Mouse (Mus musculus) stomach, postnatal 0 days (tissue): ENCODE results near the gene Mical1. TPM values are rescaled to one million over a fixed set of nuclear protein-coding genes. Genes with fewer than 3 reads are reported as not detected.

ENCODE experiments used
- ATAC-seq: fragments of 200-750 bp; cut with Nextera tagmentation; 2 replicates; pipeline ENCODE4 v1.8.0; 2017; ENCODE audit not compliant: low FRiP score, low TSS enrichment
- DNase-seq: peaks from one replicate; pipeline ENCODE4 v3.0.0-alpha.2; 2016; ENCODE audit warnings: low spot score
- H3K27ac ChIP-seq: fragments of 300-500 bp; sonication (generic); replicated peaks from 2 replicates; pipeline ENCODE4 v1.5.1; 2014; ENCODE audit warnings: mild to moderate bottlenecking, control low read depth
- H3K27me3 ChIP-seq: fragments of 300-500 bp; sonication (generic); 2 replicates; pipeline ENCODE4 v1.6.1; 2014; ENCODE audit warnings: low read length; ENCODE audit not compliant: control insufficient read depth, insufficient read depth
- H3K36me3 ChIP-seq: fragments of 300-500 bp; sonication (generic); 2 replicates; pipeline ENCODE4 v1.6.1; 2014; ENCODE audit warnings: low read length, mixed read lengths; ENCODE audit not compliant: control insufficient read depth, insufficient read depth
- H3K4me1 ChIP-seq: fragments of 300-500 bp; sonication (generic); replicated peaks from 2 replicates; pipeline ENCODE4 v1.6.1; 2014; ENCODE audit warnings: antibody characterized with exemption; ENCODE audit not compliant: control insufficient read depth, insufficient read depth
- H3K4me2 ChIP-seq: fragments of 300-500 bp; sonication (generic); replicated peaks from 2 replicates; pipeline ENCODE4 v1.6.1; 2014; ENCODE audit warnings: low read depth, mild to moderate bottlenecking, control low read depth, moderate library complexity
- H3K4me3 ChIP-seq: fragments of 300-500 bp; sonication (generic); 2 replicates; pipeline ENCODE4 v1.5.1; 2014; ENCODE audit warnings: low read depth, low read length, control low read depth
- H3K9ac ChIP-seq: fragments of 300-500 bp; sonication (generic); 2 replicates; pipeline ENCODE4 v1.6.1; 2014; ENCODE audit warnings: mild to moderate bottlenecking, low read length, control low read depth, mixed read lengths
- H3K9me3 ChIP-seq: fragments of 300-500 bp; sonication (generic); 2 replicates; pipeline ENCODE4 v1.6.1; 2016; ENCODE audit warnings: low read length; ENCODE audit not compliant: control insufficient read depth
- CTCF ChIP-seq: IDR thresholded peaks from 2 replicates; pipeline ENCODE4 v1.5.1; 2016; ENCODE audit warnings: antibody characterized with exemption, low read depth, mild to moderate bottlenecking, moderate library complexity
- EP300 ChIP-seq: optimal IDR thresholded peaks from 2 replicates; pipeline ENCODE3; 2016; ENCODE audit warnings: antibody characterized with exemption
- WGBS: fragments of 180-500 bp; shearing (Covaris S2); extraction: QIAGEN DNeasy Blood & Tissue Kit; methylation state at CpG from one replicate; pipeline ENCODE4 v1.1.7; 2014; 5-methylcytosine and 5-hydroxymethylcytosine counted together
- polyA plus RNA-seq: library from polyadenylated mRNA; unstranded; fragments of >200 nt; fragmentation: Nextera tagmentation; extraction: Ambion mirVana; gene quantifications from 2 replicates; pipeline ENCODE4 v1.2.1, GENCODE M21; 2015

Mical1 gene
- polyA plus RNA-seq, 1 experiment from 2014 or later: 23.0 TPM

GRCm38 (mm10) chr10:41450137-41450670 lies 25.9 kb upstream of the Mical1 start, which contains the start of gene Zbtb24:
Gene Zbtb24, plus strand, starts transcription at chr10:41450383.
- DNase-seq (peak; percentile 98), ATAC-seq (peak; percentile 98)
- no peaks in the 10 kb centered on the region for H3K4me1 ChIP-seq
- peaks cover 5% of the 10 kb centered on the region for H3K36me3 ChIP-seq
- H3K4me3 ChIP-seq: peak within 1 kb of the TSS; percentile 88
- under 1% methylated on average over 45 of the region's 49 CpGs for WGBS
- H3K9ac ChIP-seq: peak within 1 kb of the TSS; percentile 90
- H3K27ac ChIP-seq: peak within 1 kb of the TSS; percentile 87
- TF ChIP-seq CTCF: no peak
- TF ChIP-seq EP300: peak; percentile 65
- H3K27me3 ChIP-seq: no peaks in the 10 kb centered on the region
- peak within 1 kb of the TSS; percentile 77 for H3K4me2 ChIP-seq
- no peaks in the 10 kb centered on the region for H3K9me3 ChIP-seq

- DNase-seq: no peak
- peak overlapping the region; percentile 87 for H3K27ac ChIP-seq
- TF ChIP-seq CTCF (no peak), EP300 (no peak)
- H3K4me1 ChIP-seq: no peaks in the 10 kb centered on the region
- H3K27me3 ChIP-seq: no peaks in the 10 kb centered on the region
- peaks cover 5% of the 10 kb centered on the region for H3K36me3 ChIP-seq
- peak overlapping the region; percentile 90 for H3K9ac ChIP-seq
- peak overlapping the region; percentile 77 for H3K4me2 ChIP-seq
- ATAC-seq: no peak
- no peaks in the 10 kb centered on the region for H3K9me3 ChIP-seq
- peak overlapping the region; percentile 88 for H3K4me3 ChIP-seq
- 49% methylated on average over 18 of the region's 18 CpGs for WGBS
Measured at GRCm38 (mm10) chr10:41450780-41451522, 25.2 kb upstream of the Mical1 start.

- DNase-seq: no peak
- ATAC-seq: no peak
- no peak overlapping the region for H3K27ac ChIP-seq
- no peaks in the 10 kb centered on the region for H3K9me3 ChIP-seq
- no peak for TF ChIP-seq CTCF
- TF ChIP-seq EP300: no peak
- H3K27me3 ChIP-seq: no peaks in the 10 kb centered on the region
- 93% methylated on average over 9 of the region's 9 CpGs for WGBS
- no peaks in the 10 kb centered on the region for H3K4me1 ChIP-seq
- H3K4me3 ChIP-seq: no peak overlapping the region
- peaks cover 5% of the 10 kb centered on the region for H3K36me3 ChIP-seq
- H3K4me2 ChIP-seq: no peak overlapping the region
- H3K9ac ChIP-seq: no peak overlapping the region
Measured at GRCm38 (mm10) chr10:41451656-41452055, 24.5 kb upstream of the Mical1 start.

- Histone ChIP-seq H3K4me3 (no peak overlapping the region), H3K36me3 (peaks cover 5% of the 10 kb centered on the region), H3K9me3 (no peaks in the 10 kb centered on the region), H3K9ac (no peak overlapping the region), H3K27me3 (no peaks in the 10 kb centered on the region), H3K4me2 (no peak overlapping the region), H3K4me1 (no peaks in the 10 kb centered on the region), H3K27ac (no peak overlapping the region)
- TF ChIP-seq CTCF: no peak
- TF ChIP-seq EP300: no peak
- 86% methylated on average over 3 of the region's 3 CpGs for WGBS
- DNase-seq (no peak), ATAC-seq (no peak)
Measured at GRCm38 (mm10) chr10:41452791-41453190, 23.3 kb upstream of the Mical1 start.

GRCm38 (mm10) chr10:41459990-41460389 lies 16.1 kb upstream of the Mical1 start:
- no peak overlapping the region for H3K9ac ChIP-seq
- H3K9me3 ChIP-seq: no peaks in the 10 kb centered on the region
- DNase-seq (no peak), ATAC-seq (no peak)
- H3K27me3 ChIP-seq: no peaks in the 10 kb centered on the region
- H3K36me3 ChIP-seq: peaks cover 4% of the 10 kb centered on the region
- H3K4me1 ChIP-seq: no peaks in the 10 kb centered on the region
- H3K4me2 ChIP-seq: no peak overlapping the region
- H3K27ac ChIP-seq: no peak overlapping the region
- 70% methylated on average over 4 of the region's 4 CpGs for WGBS
- TF ChIP-seq EP300: no peak
- TF ChIP-seq CTCF: no peak
- no peak overlapping the region for H3K4me3 ChIP-seq

GRCm38 (mm10) chr10:41460501-41460900 lies 15.6 kb upstream of the Mical1 start:
- Histone ChIP-seq H3K27me3 (no peaks in the 10 kb centered on the region), H3K9ac (no peak overlapping the region), H3K4me3 (no peak overlapping the region), H3K4me1 (no peaks in the 10 kb centered on the region), H3K27ac (no peak overlapping the region), H3K4me2 (no peak overlapping the region), H3K36me3 (peaks cover 4% of the 10 kb centered on the region; the same call in 1 of the 2 replicates), H3K9me3 (no peaks in the 10 kb centered on the region)
- ATAC-seq (no peak), DNase-seq (no peak)
- TF ChIP-seq CTCF (no peak), EP300 (no peak)
- WGBS: 16% methylated on average over 2 of the region's 2 CpGs
